Mouse (Mus musculus) lung, postnatal 0 days (tissue): ENCODE measurements around the gene Fancc. TPM values are rescaled to one million over a fixed set of nuclear protein-coding genes. Genes with fewer than 3 reads are reported as not detected.

ENCODE experiments used
- ATAC-seq: fragments of 200-750 bp; cut with Nextera tagmentation; 2 replicates; pipeline ENCODE4 v1.8.0; 2017; ENCODE audit warnings: moderate library complexity
- DNase-seq: peaks from one replicate; pipeline ENCODE4 v3.0.0-alpha.2; 2016; ENCODE audit warnings: low spot score
- H3K27ac ChIP-seq: fragments of 300-500 bp; sonication (generic); 2 replicates; pipeline ENCODE4 v1.5.1; 2014; ENCODE audit warnings: antibody characterized with exemption, mild to moderate bottlenecking, low read length, mixed read lengths
- H3K27me3 ChIP-seq: fragments of 300-500 bp; sonication (generic); replicated peaks from 2 replicates; pipeline ENCODE4 v1.6.1; 2014; ENCODE audit warnings: low read length, mixed read lengths; ENCODE audit not compliant: insufficient read depth
- H3K36me3 ChIP-seq: fragments of 300-500 bp; sonication (generic); 2 replicates; pipeline ENCODE4 v1.6.1; 2014; ENCODE audit warnings: low read length, mixed read lengths; ENCODE audit not compliant: insufficient read depth
- H3K4me1 ChIP-seq: fragments of 300-500 bp; sonication (generic); 2 replicates; pipeline ENCODE4 v1.6.1; 2014; ENCODE audit warnings: antibody characterized with exemption, low read depth, low read length, mixed read lengths; ENCODE audit not compliant: insufficient read depth
- H3K4me2 ChIP-seq: fragments of 300-500 bp; sonication (generic); replicated peaks from 2 replicates; pipeline ENCODE4 v1.6.1; 2014; ENCODE audit warnings: low read depth, mild to moderate bottlenecking, low read length, moderate library complexity, mixed read lengths
- H3K4me3 ChIP-seq: fragments of 300-500 bp; sonication (generic); 2 replicates; pipeline ENCODE4 v1.5.1; 2014; ENCODE audit warnings: low read depth, low read length
- H3K9ac ChIP-seq: fragments of 300-500 bp; sonication (generic); replicated peaks from 2 replicates; pipeline ENCODE4 v1.6.1; 2014; ENCODE audit warnings: low read depth, mild to moderate bottlenecking
- H3K9me3 ChIP-seq: fragments of 300-500 bp; sonication (generic); 2 replicates; pipeline ENCODE4 v1.6.1; 2016; ENCODE audit warnings: low read length, mixed read lengths
- CTCF ChIP-seq: IDR thresholded peaks from 2 replicates; pipeline ENCODE4 v1.5.1; 2016; ENCODE audit warnings: antibody characterized with exemption, mild to moderate bottlenecking
- EP300 ChIP-seq: IDR thresholded peaks from 2 replicates; pipeline ENCODE4 v1.6.1; 2016; ENCODE audit warnings: antibody characterized with exemption, mild to moderate bottlenecking, control low read depth
- WGBS: fragments of 180-500 bp; shearing (Covaris S2); extraction: QIAGEN DNeasy Blood & Tissue Kit; methylation state at CpG from one replicate; pipeline ENCODE4 v1.1.7; 2014; 5-methylcytosine and 5-hydroxymethylcytosine counted together
- polyA plus RNA-seq: library from polyadenylated mRNA; unstranded; fragments of >200 nt; fragmentation: Nextera tagmentation; extraction: Ambion mirVana; gene quantifications from 2 replicates; pipeline ENCODE4 v1.2.1, GENCODE M21; 2015

Gene Fancc
- polyA plus RNA-seq, 1 experiment from 2014 or later: 26.0 TPM

DNA sequence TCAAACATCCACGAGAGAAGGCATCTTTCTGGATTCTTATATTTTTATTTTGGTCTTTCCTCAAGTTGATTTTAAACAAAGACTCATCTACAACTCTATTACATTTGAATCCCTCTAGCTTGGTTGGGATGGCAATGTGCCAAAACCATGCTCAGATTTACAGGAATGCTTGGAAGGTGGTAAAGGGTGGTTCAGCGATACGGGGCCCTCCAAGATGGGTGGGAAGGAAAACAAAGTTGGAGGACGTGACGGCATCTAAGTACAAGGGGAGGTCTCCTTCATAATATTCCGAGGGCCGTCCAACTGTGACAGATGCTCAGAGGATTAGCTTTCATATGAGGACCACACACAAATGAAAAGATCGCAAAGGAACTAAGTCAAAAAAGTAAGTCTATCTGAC, 21.7 kb downstream of the Fancc start:
- Histone ChIP-seq H3K9me3 (no peaks in the 10 kb centered on the region), H3K4me2 (no peak overlapping the region), H3K4me1 (no peaks in the 10 kb centered on the region), H3K4me3 (no peak overlapping the region), H3K9ac (no peak overlapping the region), H3K36me3 (no peaks in the 10 kb centered on the region), H3K27ac (no peak overlapping the region), H3K27me3 (no peaks in the 10 kb centered on the region)
- no peak for TF ChIP-seq CTCF
- peak; percentile 56 for TF ChIP-seq EP300
- WGBS: 31% methylated on average over 8 of the region's 8 CpGs
- ATAC-seq (peak; percentile 64), DNase-seq (peak; percentile 46)

DNA sequence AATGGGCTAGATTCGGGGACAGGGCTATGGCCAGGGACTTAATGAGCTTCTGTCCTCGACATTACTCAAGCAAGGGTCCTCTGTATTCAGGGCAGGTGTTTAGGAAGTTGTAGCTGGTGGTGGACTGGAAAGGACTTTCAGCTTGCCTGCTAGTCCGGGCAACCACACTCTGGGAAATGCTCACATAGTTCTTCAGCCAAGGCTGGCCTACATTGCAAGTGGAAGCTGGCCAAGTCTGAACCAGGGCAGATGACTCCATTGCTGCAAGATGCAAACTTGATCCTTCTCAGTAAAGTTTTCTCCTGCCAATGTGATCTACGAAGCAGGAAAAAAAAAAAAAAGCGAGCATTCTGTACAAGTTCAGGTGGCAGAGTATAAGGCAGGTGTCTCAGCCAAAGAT, 44.2 kb downstream of the Fancc start:
- Histone ChIP-seq H3K27ac (no peak overlapping the region), H3K4me3 (no peak overlapping the region), H3K36me3 (no peaks in the 10 kb centered on the region), H3K9ac (no peak overlapping the region), H3K9me3 (no peaks in the 10 kb centered on the region), H3K27me3 (no peaks in the 10 kb centered on the region), H3K4me1 (no peaks in the 10 kb centered on the region), H3K4me2 (no peak overlapping the region)
- TF ChIP-seq CTCF (no peak), EP300 (no peak)
- DNase-seq (no peak), ATAC-seq (no peak)
- 78% methylated on average over 5 of the region's 5 CpGs for WGBS

DNA sequence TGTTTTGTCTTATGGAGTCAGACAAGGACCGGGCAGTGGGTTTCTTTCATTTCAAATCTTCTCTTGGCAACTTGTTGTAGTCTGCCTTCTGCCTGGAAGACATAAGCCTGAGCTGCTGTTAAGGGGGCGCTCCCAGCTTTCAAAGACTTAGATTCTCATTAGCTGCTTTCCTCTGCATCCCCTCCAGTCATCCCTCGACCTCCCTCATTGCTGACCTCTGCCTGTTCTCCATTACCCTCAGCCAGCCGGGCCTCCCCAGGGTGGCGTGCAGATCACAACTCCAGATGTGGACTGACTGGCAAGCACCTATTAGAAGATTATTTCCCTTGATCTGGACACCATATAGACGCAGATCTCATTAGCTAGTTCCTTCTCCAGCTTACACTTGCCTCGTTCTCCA, 45.9 kb downstream of the Fancc start:
- no peak for TF ChIP-seq CTCF
- no peak for TF ChIP-seq EP300
- H3K27ac ChIP-seq: no peak overlapping the region

DNA sequence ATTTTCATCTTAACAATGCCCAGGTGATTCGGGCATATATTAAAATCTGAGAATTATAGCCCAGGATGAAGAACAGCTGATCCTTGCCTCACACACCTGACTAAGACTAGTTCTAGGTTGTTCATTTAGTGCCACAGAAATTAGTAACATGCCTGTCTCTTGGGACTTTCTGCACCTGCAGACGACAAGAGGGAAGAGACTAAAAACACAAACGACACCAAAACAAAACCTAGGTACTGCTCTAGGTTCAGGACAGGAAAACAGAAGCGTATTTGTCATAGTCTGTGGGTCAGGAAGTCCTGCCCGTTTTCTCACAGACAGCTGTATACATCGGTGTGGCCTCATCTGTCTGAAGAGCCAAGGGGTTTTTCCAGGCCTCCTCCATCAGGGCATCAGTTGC, 51.7 kb downstream of the Fancc start:
- Histone ChIP-seq H3K4me1 (no peaks in the 10 kb centered on the region), H3K4me3 (no peak overlapping the region), H3K4me2 (no peak overlapping the region), H3K27me3 (no peaks in the 10 kb centered on the region), H3K36me3 (no peaks in the 10 kb centered on the region), H3K9ac (no peak overlapping the region), H3K9me3 (no peaks in the 10 kb centered on the region), H3K27ac (no peak overlapping the region)
- WGBS: 61% methylated on average over 6 of the region's 6 CpGs
- DNase-seq (no peak), ATAC-seq (no peak)
- no peak for TF ChIP-seq EP300
- TF ChIP-seq CTCF: no peak

More for the DNA sequence above, 45.9 kb downstream of the Fancc start:
- no peak overlapping the region for H3K4me2 ChIP-seq
- ATAC-seq (no peak), DNase-seq (no peak)
- no peaks in the 10 kb centered on the region for H3K27me3 ChIP-seq
- no peaks in the 10 kb centered on the region for H3K4me1 ChIP-seq
- WGBS: 67% methylated on average over 7 of the region's 7 CpGs
- no peak overlapping the region for H3K9ac ChIP-seq
- H3K4me3 ChIP-seq: no peak overlapping the region
- no peaks in the 10 kb centered on the region for H3K36me3 ChIP-seq
- no peaks in the 10 kb centered on the region for H3K9me3 ChIP-seq

DNA sequence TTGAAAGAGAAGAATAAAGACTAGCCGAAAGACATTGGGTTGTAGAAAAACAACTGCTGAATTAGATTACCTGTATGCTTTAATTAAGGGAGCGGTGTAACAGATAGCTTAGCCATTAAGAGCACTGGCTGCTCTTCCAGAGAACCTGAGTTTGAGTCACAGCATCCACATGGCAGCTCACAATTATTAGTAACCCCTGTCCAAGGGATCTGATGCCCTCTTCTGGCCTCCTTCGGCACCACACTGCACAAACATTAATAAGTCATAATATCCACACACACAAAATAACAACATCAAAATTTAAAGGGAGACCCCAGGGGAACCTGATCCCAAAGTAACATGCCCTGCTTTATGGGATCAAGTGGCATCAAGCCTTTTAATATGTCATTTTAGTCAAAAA, 64.3 kb downstream of the Fancc start:
- ATAC-seq (no peak), DNase-seq (peak; percentile 29)
- WGBS: 97% methylated on average over 3 of the region's 3 CpGs
- Histone ChIP-seq H3K27me3 (no peaks in the 10 kb centered on the region), H3K9ac (no peak overlapping the region), H3K9me3 (no peaks in the 10 kb centered on the region), H3K36me3 (no peaks in the 10 kb centered on the region), H3K27ac (no peak overlapping the region), H3K4me3 (no peak overlapping the region), H3K4me2 (no peak overlapping the region), H3K4me1 (no peaks in the 10 kb centered on the region)
- TF ChIP-seq EP300 (no peak), CTCF (peak; percentile 62)

DNA sequence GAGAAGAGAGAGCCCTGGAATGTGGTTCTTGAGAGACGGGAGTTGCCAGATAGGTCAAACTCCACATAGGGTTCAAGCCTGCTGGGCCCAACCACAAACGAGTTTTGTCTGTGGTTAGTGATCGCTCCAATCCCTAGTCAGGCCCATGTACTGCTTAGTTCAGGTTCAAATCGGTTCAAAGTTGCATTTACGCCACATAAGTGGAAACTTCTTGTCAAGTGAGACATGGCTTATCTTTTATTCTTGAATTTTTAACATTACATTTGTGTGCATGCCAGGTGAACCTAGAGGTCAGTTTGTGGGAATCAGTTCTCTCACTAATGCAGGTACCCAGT, 65.3 kb downstream of the Fancc start:
- DNase-seq: no peak

More for the DNA sequence above, 65.3 kb downstream of the Fancc start:
- H3K27ac ChIP-seq: peak overlapping the region; percentile 96
- H3K9me3 ChIP-seq: no peaks in the 10 kb centered on the region
- ATAC-seq: no peak
- no peaks in the 10 kb centered on the region for H3K27me3 ChIP-seq
- WGBS: 12% methylated on average over 5 of the region's 5 CpGs
- peak overlapping the region; percentile 62 for H3K4me2 ChIP-seq
- no peaks in the 10 kb centered on the region for H3K36me3 ChIP-seq
- peak overlapping the region; percentile 61 for H3K4me3 ChIP-seq
- H3K9ac ChIP-seq: peak overlapping the region; percentile 81
- TF ChIP-seq CTCF (no peak), EP300 (no peak)
- no peaks in the 10 kb centered on the region for H3K4me1 ChIP-seq
